Mouse (Mus musculus) megakaryocyte, embryonic 14.5 days (primary cell): Measurements from ENCODE around the gene Pm20d1.

Experiments used
- FLI1 ChIP-seq: IDR thresholded peaks from 2 replicates; pipeline ENCODE4 v1.6.1; 2012; ENCODE audit warnings: low read length, inconsistent platforms, mixed read lengths
- GATA1 ChIP-seq: IDR thresholded peaks from 3 replicates; pipeline ENCODE4 v1.6.1; 2012; ENCODE audit warnings: mixed read lengths, low read length, inconsistent platforms, borderline replicate concordance

GRCm38 (mm10) chr1:131827787-131828258, 30.6 kb downstream of the Pm20d1 start:
- TF ChIP-seq GATA1, result no peak
- TF ChIP-seq FLI1, result no peak
